Mouse (Mus musculus) limb, embryonic 13.5 days (tissue): ENCODE results near the gene Gm39115. TPM values are rescaled to one million over a fixed set of nuclear protein-coding genes. Genes with fewer than 3 reads are reported as not detected.
A peak's percentile ranks its signal among the peaks of the same experiment; 100 is the strongest.

Experiments used
- ATAC-seq: fragments of 200-750 bp; cut with Nextera tagmentation; 2 replicates; pipeline ENCODE4 v1.8.0; 2017; ENCODE audit warnings: low read depth, moderate number of reproducible peaks, moderate TSS enrichment; ENCODE audit not compliant: low FRiP score
- H3K27ac ChIP-seq: fragments of 300-500 bp; sonication (generic); 2 replicates; pipeline ENCODE4 v1.5.1; 2015; ENCODE audit warnings: inconsistent platforms, mild to moderate bottlenecking, moderate library complexity
- H3K27me3 ChIP-seq: fragments of 300-500 bp; sonication (generic); 2 replicates; pipeline ENCODE4 v1.6.1; 2015; ENCODE audit warnings: mild to moderate bottlenecking, inconsistent platforms
- H3K36me3 ChIP-seq: fragments of 300-500 bp; sonication (generic); 2 replicates; pipeline ENCODE4 v1.6.1; 2015; ENCODE audit warnings: inconsistent platforms, mild to moderate bottlenecking, moderate library complexity
- H3K4me1 ChIP-seq: fragments of 300-500 bp; sonication (generic); 2 replicates; pipeline ENCODE4 v1.6.1; 2015; ENCODE audit warnings: inconsistent platforms
- H3K4me2 ChIP-seq: fragments of 300-500 bp; sonication (generic); replicated peaks from 2 replicates; pipeline ENCODE4 v1.6.1; 2015; ENCODE audit warnings: inconsistent platforms, mild to moderate bottlenecking, moderate library complexity
- H3K4me3 ChIP-seq: fragments of 300-500 bp; sonication (generic); 2 replicates; pipeline ENCODE4 v1.5.1; 2015; ENCODE audit warnings: moderate library complexity, mild to moderate bottlenecking, inconsistent platforms
- H3K9ac ChIP-seq: fragments of 300-500 bp; sonication (generic); 2 replicates; pipeline ENCODE4 v1.6.1; 2015; ENCODE audit warnings: mild to moderate bottlenecking, inconsistent platforms
- H3K9me3 ChIP-seq: fragments of 300-500 bp; sonication (generic); 2 replicates; pipeline ENCODE4 v1.6.1; 2016; ENCODE audit warnings: inconsistent platforms
- WGBS: fragments of 180-500 bp; shearing (Covaris S2); methylation state at CpG from one replicate; pipeline ENCODE4 v1.1.7; 2015; 5-methylcytosine and 5-hydroxymethylcytosine counted together
- polyA plus RNA-seq: library from polyadenylated mRNA; unstranded; fragments of >200 nt; fragmentation: Nextera tagmentation; extraction: Ambion mirVana; gene quantifications from 2 replicates; pipeline ENCODE4 v1.2.1, GENCODE M21; 2015

Gene Gm39115
- polyA plus RNA-seq, 1 experiment from 2014 or later: not detected

GRCm38 (mm10) chr7:142094301-142095143, 41.3 kb downstream of the Gm39115 start:
- H3K4me2 ChIP-seq: peak overlapping the region; percentile 95
- H3K27me3 ChIP-seq: peaks cover 98% of the 10 kb centered on the region
- ATAC-seq: peak; percentile 26
- peak overlapping the region; percentile 72 for H3K4me3 ChIP-seq
- no peak overlapping the region for H3K27ac ChIP-seq
- no peaks in the 10 kb centered on the region for H3K36me3 ChIP-seq
- WGBS: under 1% methylated on average over 75 of the region's 89 CpGs
- H3K4me1 ChIP-seq: peaks cover 19% of the 10 kb centered on the region
- peak overlapping the region; percentile 71 for H3K9ac ChIP-seq
- no peaks in the 10 kb centered on the region for H3K9me3 ChIP-seq

DNA sequence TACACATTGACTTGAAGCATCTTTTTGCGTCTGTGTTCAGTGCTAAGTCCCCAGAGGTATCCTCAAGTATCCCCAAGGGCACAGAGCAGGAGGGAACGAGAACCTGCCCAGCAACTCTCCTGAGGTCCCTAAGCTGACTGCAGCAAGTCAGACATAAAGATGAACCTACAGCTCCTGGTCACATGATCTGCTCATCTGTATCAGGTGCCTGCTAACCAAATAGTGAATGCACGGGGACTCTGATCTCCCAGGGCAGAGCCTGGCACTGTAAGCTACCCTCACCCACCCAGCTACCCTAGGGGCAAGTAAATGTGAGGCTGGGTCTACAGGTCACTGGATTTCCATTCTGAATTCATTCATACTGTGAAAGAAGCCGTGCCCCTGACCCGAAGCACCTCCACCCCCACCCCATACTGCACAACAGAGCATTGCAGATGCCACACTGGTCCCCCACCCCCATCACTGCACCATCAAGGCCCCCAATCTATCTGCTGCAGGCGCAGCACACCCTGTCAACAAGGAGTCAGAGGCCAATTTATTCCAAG, 42.1 kb downstream of the Gm39115 start:
- 34% methylated on average over 6 of the region's 6 CpGs for WGBS

DNA sequence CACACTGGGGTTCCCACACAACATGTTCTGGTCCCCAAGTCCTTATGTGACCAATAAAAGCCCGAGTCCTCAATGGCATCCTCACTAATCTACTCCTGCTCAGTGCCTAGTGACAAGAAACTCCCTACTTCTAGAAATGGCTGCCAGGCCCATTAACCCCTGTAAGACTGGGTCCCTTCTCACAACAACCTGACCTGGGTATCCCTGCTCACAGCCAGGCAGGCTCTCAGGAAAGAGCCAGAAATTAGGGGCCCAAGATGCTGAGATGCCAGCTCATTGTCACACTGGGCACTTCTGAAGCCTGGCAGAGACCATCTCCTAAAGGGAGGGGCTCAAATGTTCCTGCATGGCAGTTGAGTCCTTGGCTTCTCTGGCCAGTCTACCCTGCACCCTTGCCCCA, 42.8 kb downstream of the Gm39115 start:
- Histone ChIP-seq H3K4me3 (no peak overlapping the region), H3K4me2 (no peak overlapping the region), H3K27ac (no peak overlapping the region), H3K4me1 (peaks cover 34% of the 10 kb centered on the region), H3K9me3 (no peaks in the 10 kb centered on the region), H3K36me3 (no peaks in the 10 kb centered on the region), H3K27me3 (peaks cover 99% of the 10 kb centered on the region), H3K9ac (no peak overlapping the region)
- no peak for ATAC-seq
- WGBS: 48% methylated on average over 1 of the region's 1 CpGs

More for the DNA sequence above, 42.1 kb downstream of the Gm39115 start:
- peaks cover 27% of the 10 kb centered on the region for H3K4me1 ChIP-seq
- ATAC-seq: no peak
- H3K9ac ChIP-seq: peak overlapping the region; percentile 71
- H3K4me2 ChIP-seq: peak overlapping the region; percentile 95
- H3K27ac ChIP-seq: no peak overlapping the region
- no peaks in the 10 kb centered on the region for H3K36me3 ChIP-seq
- H3K9me3 ChIP-seq: no peaks in the 10 kb centered on the region
- H3K4me3 ChIP-seq: peak overlapping the region; percentile 72
- H3K27me3 ChIP-seq: peaks cover 98% of the 10 kb centered on the region

DNA sequence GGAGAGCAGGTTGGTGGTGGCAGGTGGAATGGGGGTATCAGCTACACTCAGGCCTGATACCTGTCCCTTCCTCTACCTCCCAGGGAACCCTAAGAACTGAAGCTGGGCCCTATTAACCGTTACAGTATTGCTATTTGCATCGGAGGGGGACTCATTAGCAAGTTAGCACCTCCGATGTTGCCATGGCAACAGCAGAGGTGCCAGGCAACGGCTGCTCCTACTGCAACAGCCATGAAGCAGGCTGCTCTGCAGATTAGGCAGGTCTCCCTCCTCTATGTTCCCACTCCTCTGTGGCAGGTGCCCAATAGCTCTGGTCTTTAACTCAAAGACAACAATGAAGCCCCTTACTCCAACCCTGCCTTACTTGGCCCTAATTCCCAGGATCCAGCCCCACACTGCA, 44.0 kb downstream of the Gm39115 start:
- Histone ChIP-seq H3K4me2 (no peak overlapping the region), H3K4me1 (peaks cover 34% of the 10 kb centered on the region), H3K9ac (no peak overlapping the region), H3K36me3 (no peaks in the 10 kb centered on the region), H3K9me3 (no peaks in the 10 kb centered on the region), H3K27me3 (peaks cover 98% of the 10 kb centered on the region), H3K4me3 (no peak overlapping the region), H3K27ac (no peak overlapping the region)
- no peak for ATAC-seq
- 4% methylated on average over 4 of the region's 4 CpGs for WGBS

DNA sequence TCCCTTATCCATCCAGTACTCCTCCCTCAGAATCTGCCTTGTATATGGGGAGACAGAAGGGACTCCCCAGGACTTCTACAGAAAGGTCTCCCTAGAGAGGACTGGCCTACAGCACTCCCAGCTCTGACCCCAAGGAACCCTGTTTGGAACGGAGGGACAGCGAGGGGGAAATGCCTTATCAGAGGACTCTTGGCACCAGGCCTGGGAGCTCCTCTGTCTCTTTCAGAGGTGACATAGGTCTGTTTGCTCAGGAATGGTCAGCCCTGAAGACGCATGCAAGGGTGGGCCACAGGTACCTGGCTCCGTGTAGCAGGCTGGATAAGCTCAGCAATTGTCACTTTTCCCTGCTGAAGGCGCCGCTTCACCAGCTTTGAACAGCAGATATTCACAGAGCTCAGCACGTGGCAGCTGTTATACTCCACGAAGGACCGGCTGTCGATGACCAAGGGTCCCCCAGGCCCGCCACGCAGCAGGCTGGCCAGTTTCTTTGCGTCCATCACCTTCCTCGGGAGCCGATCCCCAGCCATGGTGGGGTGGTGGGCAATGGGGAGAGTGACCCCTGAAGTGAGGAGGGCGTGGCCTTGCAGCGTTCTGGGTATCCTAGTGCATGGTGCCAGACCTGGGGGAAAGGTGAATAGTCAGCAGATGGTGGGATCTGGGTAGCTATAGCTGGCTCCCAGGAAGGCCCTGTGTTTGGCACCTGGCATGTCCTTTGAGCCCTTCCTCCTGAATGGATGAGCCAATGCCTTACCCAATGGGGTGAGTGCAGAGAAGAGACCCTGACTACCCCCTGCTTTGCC, 46.0 kb downstream of the Gm39115 start:
- no peak overlapping the region; the same call in 1 of the 2 replicates for H3K27ac ChIP-seq
- no peak overlapping the region for H3K4me3 ChIP-seq
- peaks cover 31% of the 10 kb centered on the region for H3K4me1 ChIP-seq
- H3K4me2 ChIP-seq: no peak overlapping the region
- H3K9me3 ChIP-seq: no peaks in the 10 kb centered on the region
- peaks cover 98% of the 10 kb centered on the region for H3K27me3 ChIP-seq
- H3K9ac ChIP-seq: peak overlapping the region; percentile 25; the same call in 1 of the 2 replicates
- 62% methylated on average over 17 of the region's 17 CpGs for WGBS
- no peak for ATAC-seq
- no peaks in the 10 kb centered on the region for H3K36me3 ChIP-seq

GRCm38 (mm10) chr7:142088886-142089285, 46.9 kb downstream of the Gm39115 start:
- Histone ChIP-seq H3K9ac (no peak overlapping the region), H3K27me3 (peaks cover 98% of the 10 kb centered on the region), H3K4me1 (peaks cover 32% of the 10 kb centered on the region), H3K9me3 (no peaks in the 10 kb centered on the region), H3K36me3 (no peaks in the 10 kb centered on the region), H3K4me2 (no peak overlapping the region), H3K4me3 (no peak overlapping the region), H3K27ac (no peak overlapping the region)
- ATAC-seq: peak; percentile 28; the same call in 1 of the 2 replicates
- whole genome bisulfite sequencing: 2% methylated on average over 5 of the region's 5 CpGs

DNA sequence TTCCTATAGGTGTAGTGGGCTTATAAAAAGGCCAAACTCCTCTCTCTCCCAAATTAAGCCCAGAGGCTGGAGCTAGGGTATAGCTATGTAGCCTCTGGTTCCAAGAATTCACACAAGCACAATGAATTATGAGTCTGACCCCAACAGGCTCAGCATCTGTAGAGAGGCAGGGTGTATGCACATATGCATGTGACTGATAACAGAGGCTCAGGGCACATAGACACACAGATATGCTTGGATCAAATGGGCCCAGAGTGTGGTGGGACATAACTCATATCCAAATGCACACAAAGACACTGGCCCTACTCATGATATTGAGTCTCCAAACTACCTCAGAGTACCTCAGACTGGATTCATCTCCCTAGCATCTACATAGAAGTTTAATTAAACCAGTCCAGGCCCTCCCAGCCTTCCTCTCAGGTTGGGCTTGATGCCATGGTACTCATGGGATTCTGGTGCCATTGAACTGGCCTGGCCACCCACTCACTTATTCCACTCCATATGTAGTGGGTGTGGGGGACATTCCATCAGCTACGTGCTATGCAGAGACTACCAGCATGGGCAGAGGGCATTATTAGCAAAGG, 48.7 kb downstream of the Gm39115 start:
- no peak overlapping the region for H3K9ac ChIP-seq
- H3K4me1 ChIP-seq: peaks cover 39% of the 10 kb centered on the region
- ATAC-seq: no peak
- H3K9me3 ChIP-seq: no peaks in the 10 kb centered on the region
- H3K4me3 ChIP-seq: no peak overlapping the region
- H3K4me2 ChIP-seq: no peak overlapping the region
- no peaks in the 10 kb centered on the region for H3K36me3 ChIP-seq
- no peak overlapping the region for H3K27ac ChIP-seq
- WGBS: 77% methylated on average over 1 of the region's 1 CpGs
- H3K27me3 ChIP-seq: peaks cover 98% of the 10 kb centered on the region

- Histone ChIP-seq H3K27me3 (peaks cover 98% of the 10 kb centered on the region), H3K4me1 (peaks cover 41% of the 10 kb centered on the region), H3K27ac (no peak overlapping the region), H3K4me3 (no peak overlapping the region), H3K4me2 (no peak overlapping the region), H3K36me3 (no peaks in the 10 kb centered on the region), H3K9me3 (no peaks in the 10 kb centered on the region), H3K9ac (no peak overlapping the region)
- 84% methylated on average over 4 of the region's 4 CpGs for WGBS
- ATAC-seq: no peak
Observed at GRCm38 (mm10) chr7:142086159-142086905, 49.5 kb downstream of the Gm39115 start.

Other genes with a start within 250 kb of the Gm39115 start
- gene Tollip, start 217.5 kb downstream of the Gm39115 start, polyA plus RNA-seq: 37.7 and 38.5 TPM in 2 replicates
- 0.83 and 0.95 TPM in 2 replicates for gene Brsk2, start 186.3 kb downstream of the Gm39115 start, polyA plus RNA-seq
- gene Mob2, start 75.0 kb downstream of the Gm39115 start, polyA plus RNA-seq: 70.7 and 71.4 TPM in 2 replicates
- gene Dusp8, start 40.2 kb downstream of the Gm39115 start, polyA plus RNA-seq: 2.3 and 2.7 TPM in 2 replicates
- gene Gm45618, start 15.3 kb downstream of the Gm39115 start, polyA plus RNA-seq: not detected in 2 replicates
- gene Gm45337, start 8.6 kb upstream of the Gm39115 start, polyA plus RNA-seq: not detected in 2 replicates
- gene Gm29735, start 21.1 kb upstream of the Gm39115 start, polyA plus RNA-seq: not detected in 2 replicates
- not detected in 2 replicates for gene Gm4553, start 29.7 kb upstream of the Gm39115 start, polyA plus RNA-seq
- not detected in 2 replicates for gene Krtap5-2, start 40.0 kb upstream of the Gm39115 start, polyA plus RNA-seq
- not detected in 2 replicates for gene Gm10153, start 54.4 kb upstream of the Gm39115 start, polyA plus RNA-seq
- not detected in 2 replicates for gene Krtap5-3, start 65.3 kb upstream of the Gm39115 start, polyA plus RNA-seq
- gene Gm7579, start 75.8 kb upstream of the Gm39115 start, polyA plus RNA-seq: not detected in 2 replicates
- not detected in 2 replicates for gene Krtap5-5, start 93.9 kb upstream of the Gm39115 start, polyA plus RNA-seq
- gene Gm40460, start 105.0 kb upstream of the Gm39115 start, polyA plus RNA-seq: not detected in 2 replicates
- gene Gm2431, start 122.3 kb upstream of the Gm39115 start, polyA plus RNA-seq: not detected in 2 replicates
- not detected in 2 replicates for gene Gm4559, start 138.3 kb upstream of the Gm39115 start, polyA plus RNA-seq
- not detected in 2 replicates for gene Krtap5-1, start 161.1 kb upstream of the Gm39115 start, polyA plus RNA-seq
- not detected in 2 replicates for gene Krtap5-4, start 167.5 kb upstream of the Gm39115 start, polyA plus RNA-seq
- gene Ifitm10, start 237.7 kb upstream of the Gm39115 start, polyA plus RNA-seq: 1.1 and 1.5 TPM in 2 replicates
- gene Gm49369, start 246.6 kb upstream of the Gm39115 start, polyA plus RNA-seq: not detected in 2 replicates